In genomic region chr14:24841715-24842496, GRCm38 (mm10) we compare ENCODE assay signal across 9 mouse cellular contexts.
DNase-seq lines count a peak whose midpoint lies in the region; ATAC-seq lines count a peak whose summit lies in the region.
"Had no signal": no experiment of that assay in that cellular context is flagged by ENCODE, and none has a peak within 500 bp of the region (broad histone marks: within the 10 kb centered on the region; RNA-seq: fewer than 3 reads in every experiment).

No protein-coding gene starts in this region.

- H3K36me3 ChIP-seq in forebrain, embryonic 15.5 days: no peaks in the 10 kb centered on the region
- no peaks in the 10 kb centered on the region for H3K36me3 ChIP-seq in neural tube, embryonic 13.5 days
- no peaks in the 10 kb centered on the region for H3K36me3 ChIP-seq in kidney, embryonic 16.5 days (ENCODE audit: insufficient read depth, low read length)

- H3K9ac ChIP-seq in forebrain, embryonic 15.5 days (replicated peaks): no peak overlapping the region
- peak overlapping the region; percentile 52 for H3K9ac ChIP-seq in neural tube, embryonic 13.5 days
- no peak overlapping the region for H3K9ac ChIP-seq in kidney, embryonic 16.5 days (replicated peaks; ENCODE audit: low read length)

- H3K4me2 ChIP-seq in forebrain, embryonic 15.5 days (replicated peaks): peak overlapping the region; percentile 22; the same call in 1 of the 2 replicates
- peak overlapping the region; percentile 13 for H3K4me2 ChIP-seq in neural tube, embryonic 13.5 days
- H3K4me2 ChIP-seq in kidney, embryonic 16.5 days (replicated peaks; ENCODE audit: low read depth, low read length): no peak overlapping the region

- peak; percentile 71 to 75 for DNase-seq in cerebellum, postnatal 14 days
- DNase-seq in left cerebral cortex, adult 11 months (ENCODE audit: low spot score): peak; percentile 75
- no peak for DNase-seq in kidney, postnatal 36 days
- DNase-seq in adipocyte (ENCODE audit: low spot score): no peak
- DNase-seq in urinary bladder, postnatal 4 days (ENCODE audit: low spot score in 2 of 2): no peak

- peak overlapping the region; percentile 93 for H3K27ac ChIP-seq in forebrain, embryonic 15.5 days (replicated peaks)
- peak overlapping the region; percentile 94 for H3K27ac ChIP-seq in neural tube, embryonic 13.5 days (replicated peaks)
- no peak overlapping the region for H3K27ac ChIP-seq in kidney, embryonic 16.5 days (ENCODE audit: low read length)
- H3K27ac ChIP-seq: kidney, postnatal 0 days had no signal

- no peaks in the 10 kb centered on the region for H3K27me3 ChIP-seq in forebrain, embryonic 15.5 days
- H3K27me3 ChIP-seq in neural tube, embryonic 13.5 days: no peaks in the 10 kb centered on the region
- H3K27me3 ChIP-seq in kidney, embryonic 16.5 days (ENCODE audit: insufficient read depth, low read length): peaks cover 2% of the 10 kb centered on the region; the same call in 1 of the 2 replicates

- H3K9me3 ChIP-seq in forebrain, embryonic 15.5 days: no peaks in the 10 kb centered on the region
- no peaks in the 10 kb centered on the region for H3K9me3 ChIP-seq in neural tube, embryonic 13.5 days
- no peaks in the 10 kb centered on the region for H3K9me3 ChIP-seq in kidney, embryonic 16.5 days (ENCODE audit: low read length)

- WGBS in forebrain, embryonic 15.5 days: 9% methylated on average over 17 of the region's 17 CpGs
- 16% methylated on average over 17 of the region's 17 CpGs for WGBS in neural tube, embryonic 13.5 days
- WGBS in kidney, embryonic 16.5 days: 65% methylated on average over 17 of the region's 17 CpGs

- ATAC-seq in forebrain, embryonic 15.5 days (replicated peaks): peak; percentile 91
- ATAC-seq in neural tube, embryonic 13.5 days (ENCODE audit: low read depth): peak; percentile 77
- no peak for ATAC-seq in kidney, embryonic 16.5 days (ENCODE audit: low FRiP score, low TSS enrichment)

- H3K4me3 ChIP-seq in forebrain, embryonic 15.5 days: no peak overlapping the region
- no peak overlapping the region for H3K4me3 ChIP-seq in neural tube, embryonic 13.5 days
- H3K4me3 ChIP-seq in kidney, embryonic 16.5 days (ENCODE audit: low read length): no peak overlapping the region

- peaks cover 27% of the 10 kb centered on the region for H3K4me1 ChIP-seq in forebrain, embryonic 15.5 days
- peaks cover 64% of the 10 kb centered on the region for H3K4me1 ChIP-seq in neural tube, embryonic 13.5 days (replicated peaks)
- peaks cover 6% of the 10 kb centered on the region for H3K4me1 ChIP-seq in kidney, embryonic 16.5 days (ENCODE audit: insufficient read depth, low read length)

Comparison
In these comparisons a context has a peak if more than half of its experiments do, and no peak if none do; other contexts are left out.
1. DNase-seq: peak in cerebellum, postnatal 14 days (2 of 2) and left cerebral cortex, adult 11 months (single experiment); none in kidney, postnatal 36 days (0 of 2), adipocyte (single experiment) and urinary bladder, postnatal 4 days (0 of 2).